Mouse (Mus musculus) hindlimb bud, embryonic 11.5 days (tissue): ENCODE measurements around the gene Neu2.

Experiments used
- DNase-seq: peaks from one replicate; pipeline ENCODE4 v3.0.0-alpha.2; 2012; ENCODE audit warnings: low read depth, low spot score; ENCODE audit errors: extremely low spot score

Neu2 gene

DNA sequence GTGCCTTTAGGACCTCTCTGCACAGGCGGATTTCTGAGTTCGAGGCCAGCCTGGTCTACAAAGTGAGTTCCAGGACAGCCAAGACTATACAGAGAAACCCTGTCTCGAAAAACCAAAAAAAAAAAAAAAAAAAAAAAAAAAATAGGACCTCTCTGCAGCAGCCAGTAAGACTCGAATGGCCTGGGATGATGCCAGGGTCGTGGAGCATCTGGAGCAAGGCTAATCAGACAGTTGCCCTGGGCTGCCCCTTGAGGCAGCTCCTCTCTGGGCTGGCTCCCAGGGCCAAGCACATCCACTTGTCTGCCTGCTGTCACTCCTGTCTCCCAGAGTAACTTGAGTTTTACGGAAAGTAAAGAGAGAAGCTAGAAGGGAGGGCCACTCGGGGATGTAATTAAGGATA lies 135.4 kb downstream of the Neu2 start:
- DNase-seq, result no peak

DNA sequence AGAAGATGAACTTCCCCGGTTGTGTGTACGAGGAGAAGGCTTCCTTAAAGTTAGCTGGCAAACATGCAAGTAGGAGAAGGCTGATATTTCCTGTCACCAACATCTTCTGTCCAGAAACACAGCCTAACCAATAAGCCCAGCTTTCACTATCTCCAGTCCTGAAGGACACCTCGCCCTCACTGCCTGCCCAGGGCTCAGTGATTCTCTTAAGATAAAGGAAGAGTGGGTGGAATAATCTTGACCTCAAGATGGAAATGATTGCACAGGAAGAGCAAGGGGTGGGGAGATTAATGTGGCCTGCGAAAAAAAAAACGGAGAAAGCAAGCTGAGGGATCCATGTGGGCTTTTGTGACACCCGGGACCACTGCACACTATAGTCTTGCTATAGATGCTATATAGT lies 136.1 kb downstream of the Neu2 start:
- DNase-seq, result no peak
